Mouse (Mus musculus) bone marrow macrophage, adult 2 months (primary cell): ENCODE data around the gene Elovl5.

Source experiments
- CTCF ChIP-seq: IDR thresholded peaks from 2 replicates; pipeline ENCODE4 v1.5.1; 2012; ENCODE audit warnings: low read depth, mild to moderate bottlenecking, low read length, moderate library complexity
- POLR2A ChIP-seq: IDR thresholded peaks from 2 replicates; pipeline ENCODE4 v1.6.1; 2012; ENCODE audit warnings: mild to moderate bottlenecking, low read depth, low read length, borderline replicate concordance

DNA sequence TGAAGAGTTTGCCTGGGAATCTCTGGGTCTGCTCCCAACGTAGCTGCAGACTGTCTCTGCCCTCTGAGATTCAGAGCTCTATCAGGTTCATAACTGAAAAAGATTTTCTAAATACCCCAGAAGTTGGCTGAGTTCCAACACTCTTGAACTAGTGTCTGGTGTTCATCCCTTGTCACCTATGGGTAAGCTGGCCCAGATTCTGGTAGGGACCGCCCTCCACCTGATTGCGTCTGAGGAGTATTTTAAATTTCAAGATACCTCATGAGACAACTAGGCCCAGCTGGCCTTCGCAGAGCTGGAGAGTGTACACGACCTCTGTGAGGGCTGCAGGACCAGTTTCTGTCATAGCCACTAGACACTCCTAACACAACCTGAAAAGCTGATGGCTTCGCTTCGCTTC lies 61.8 kb downstream of the Elovl5 start:
- TF ChIP-seq CTCF (no peak), POLR2A (no peak)
